Mouse (Mus musculus): Measurements from ENCODE around the gene Tmem184b.

GRCm38 (mm10) chr15:79448041-79448440 is 44.7 kb upstream of the Tmem184b start:
- TF ChIP-seq CTCF (IDR thresholded peaks at IDR 0.05) (no peak), POLR2A (IDR thresholded peaks at IDR 0.05; ENCODE audit: insufficient read depth, low read depth, low read length) (no peak), EP300 (IDR thresholded peaks at IDR 0.05; ENCODE audit: insufficient read depth, low read depth, low read length) (no peak)

Data from heart, adult 2 months (tissue).